Mouse (Mus musculus) lung, adult 10 weeks (tissue): Measurements from ENCODE around the gene Numbl. TPM values are rescaled to one million over a fixed set of nuclear protein-coding genes. Genes with fewer than 3 reads are reported as not detected.

Experiments
- polyA plus RNA-seq: library from polyadenylated mRNA; stranded (reverse); fragments of 350-450 nt; fragmentation: Illumina TruSeq; extraction: RNeasy Lipid Tissue Mini Kit (QIAGEN cat#74804); gene quantifications from one replicate; pipeline ENCODE4 v1.2.3, GENCODE M21; 2014; ENCODE audit warnings: low read depth, low replicate concordance; ENCODE audit not compliant: insufficient read depth

Gene Numbl
- polyA plus RNA-seq: 7.2 TPM

DNA sequence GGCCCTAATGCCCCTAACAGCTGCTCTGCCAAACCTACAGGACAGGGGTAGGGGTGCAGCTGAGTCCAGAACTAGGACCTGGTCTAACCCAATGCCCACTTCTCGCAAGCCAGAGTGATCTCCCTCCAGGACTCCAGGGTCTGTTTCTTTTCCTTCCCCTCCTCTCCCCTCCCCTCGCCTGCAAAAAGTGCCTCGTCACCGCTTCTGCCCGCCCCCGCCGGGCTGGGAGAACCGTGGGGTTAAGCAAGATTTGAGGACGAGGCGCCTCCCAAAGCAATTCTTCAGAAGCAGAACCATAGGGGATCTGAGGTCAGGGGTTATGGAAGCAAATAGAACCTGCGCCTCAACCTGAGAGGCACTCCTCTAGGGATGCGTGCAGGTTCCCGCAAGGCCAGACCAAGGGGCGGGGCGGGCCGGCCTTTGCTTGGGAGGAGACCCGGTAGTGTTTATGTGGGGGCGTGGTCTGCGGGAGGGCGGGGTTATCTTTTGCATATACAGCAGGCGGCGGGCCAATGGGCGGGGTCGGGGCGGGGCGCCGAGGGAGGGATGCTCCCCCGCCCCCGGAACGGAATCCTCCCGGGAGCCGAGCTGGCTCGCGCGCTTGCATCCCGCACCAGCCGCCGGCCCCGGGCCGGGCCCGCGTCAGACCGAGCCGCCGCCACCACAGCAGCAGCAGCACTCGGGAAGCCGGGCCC is at the start of gene Numbl:
Numbl (plus strand) TSS at position 229 of the 695 bp plus-strand sequence.

GRCm38 (mm10) chr7:27228281-27228821 is 29.9 kb upstream of the Numbl start, which contains the start of gene Itpkc:
Gene Itpkc, minus strand, starts transcription at chr7:27228661.

DNA sequence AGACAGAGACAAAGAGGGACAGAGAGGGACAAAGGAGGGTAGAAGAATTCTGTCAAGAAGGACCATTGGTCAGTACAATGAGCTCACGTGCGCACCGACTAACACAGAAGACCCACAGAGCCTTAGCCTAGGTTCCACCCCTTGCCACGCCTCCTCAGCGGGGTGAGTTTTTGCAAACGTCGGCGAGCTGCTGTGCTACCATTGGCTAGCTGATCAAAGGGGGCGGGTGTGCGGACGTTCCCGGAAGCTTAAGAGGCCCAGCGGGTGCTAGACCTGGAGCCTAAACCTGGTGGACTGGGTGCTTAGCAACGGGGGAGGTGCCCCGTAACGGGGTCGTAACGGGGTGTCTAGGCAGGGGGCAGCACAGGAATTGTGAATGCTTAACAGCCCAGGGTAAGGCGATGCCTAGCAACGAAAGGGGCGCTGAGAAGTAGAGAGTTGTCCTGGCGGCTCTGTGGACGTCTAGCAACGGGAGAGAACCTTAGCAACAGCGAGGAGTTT is 25.4 kb upstream of the Numbl start, which contains the start of gene Coq8b:
Coq8b (plus strand) TSS at position 243 of the 501 bp plus-strand sequence.

Other genes starting within 250 kb of the Numbl start
- gene Cyp2a12, start 229.4 kb upstream of the Numbl start, polyA plus RNA-seq: not detected
- 1,698 TPM for gene Cyp2f2, start 138.5 kb upstream of the Numbl start, polyA plus RNA-seq
- not detected for gene Cyp2t4, start 104.7 kb upstream of the Numbl start, polyA plus RNA-seq
- 58.1 TPM for gene Egln2, start 91.6 kb upstream of the Numbl start, polyA plus RNA-seq
- gene Rab4b, start 79.5 kb upstream of the Numbl start, polyA plus RNA-seq: 40.8 TPM
- gene Gm21983, start 77.3 kb upstream of the Numbl start, polyA plus RNA-seq: not detected
- 13.1 TPM for gene Mia, start 77.3 kb upstream of the Numbl start, polyA plus RNA-seq
- gene BC024978, start 62.7 kb upstream of the Numbl start, polyA plus RNA-seq: 4.4 TPM
- gene Snrpa, start 62.2 kb upstream of the Numbl start, polyA plus RNA-seq: 42.6 TPM
- 4.7 TPM for gene Itpkc, start 29.8 kb upstream of the Numbl start, polyA plus RNA-seq
- 28.4 TPM for gene Coq8b, start 25.4 kb upstream of the Numbl start, polyA plus RNA-seq
- gene Ltbp4, start 79.3 kb downstream of the Numbl start, polyA plus RNA-seq: 197 TPM
- 25.2 TPM for gene Shkbp1, start 97.6 kb downstream of the Numbl start, polyA plus RNA-seq
- not detected for gene Gm20479, start 99.0 kb downstream of the Numbl start, polyA plus RNA-seq
- 0.08 TPM for gene Sptbn4, start 189.3 kb downstream of the Numbl start, polyA plus RNA-seq
- gene Blvrb, start 189.5 kb downstream of the Numbl start, polyA plus RNA-seq: 48.4 TPM
- gene Sertad3, start 215.3 kb downstream of the Numbl start, polyA plus RNA-seq: 13.6 TPM
- 48.4 TPM for gene Sertad1, start 228.5 kb downstream of the Numbl start, polyA plus RNA-seq
- 62.3 TPM for gene Prx, start 240.9 kb downstream of the Numbl start, polyA plus RNA-seq